Mouse (Mus musculus): ENCODE data around the gene Clec14a. TPM values are rescaled to one million over a fixed set of nuclear protein-coding genes. Genes with fewer than 3 reads are reported as not detected.

The Clec14a gene
- polyA plus RNA-seq (2012; rRNA removed), result 5.6 and 5.9 TPM in 2 replicates

DNA sequence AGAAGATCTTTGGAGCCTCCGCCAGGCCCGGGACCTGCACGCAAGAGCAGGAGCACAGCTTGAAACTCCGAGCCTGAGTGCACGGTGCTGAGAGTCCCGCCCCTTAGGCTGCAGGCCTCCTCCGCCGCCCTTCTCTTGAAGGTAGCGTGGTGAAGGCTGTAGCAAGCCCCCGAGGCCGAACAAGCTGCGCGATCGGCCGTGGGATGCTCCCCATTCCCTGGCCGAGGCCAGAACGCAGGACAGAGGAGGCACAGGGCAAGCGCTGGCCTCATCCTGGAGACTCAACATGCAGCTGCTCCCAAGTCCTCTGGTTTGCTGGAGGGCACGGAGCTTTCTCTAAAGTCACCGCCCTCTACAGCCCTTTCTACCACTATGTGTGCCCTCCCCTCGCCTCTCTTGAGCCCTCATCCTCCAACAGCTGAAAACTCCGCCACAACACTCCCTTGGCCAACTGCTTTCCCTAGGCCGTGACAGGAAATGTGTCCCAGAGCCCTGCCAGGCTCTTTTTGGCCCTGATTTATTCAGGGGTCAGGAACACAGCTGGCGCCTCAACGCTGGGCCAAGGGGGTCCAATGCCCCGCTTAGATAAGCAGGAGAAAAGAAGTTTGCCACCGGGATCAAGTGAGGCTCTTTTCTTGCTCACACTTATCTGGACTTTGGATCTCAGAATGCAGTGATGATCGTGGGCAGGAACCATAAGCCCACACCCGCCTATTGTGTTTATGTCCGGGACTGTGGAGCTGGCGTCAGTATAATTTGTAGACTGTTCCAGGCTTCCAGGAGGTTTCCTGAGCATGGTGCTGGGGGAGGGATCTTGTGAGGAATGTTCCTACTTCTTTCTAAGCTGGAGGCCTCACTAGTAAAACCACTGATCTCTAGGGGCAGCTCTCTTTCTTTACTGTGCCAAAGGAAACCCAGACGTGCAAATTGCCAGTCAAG, at the start of gene Clec14a:
Clec14a (minus strand) TSS at position 728 of the 939 bp plus-strand sequence.

Other genes starting within 250 kb of the Clec14a start
- gene Sstr1, start 57.5 kb downstream of the Clec14a start, polyA plus RNA-seq (2012; rRNA removed), result 0.36 and 1.2 TPM in 2 replicates

Measured in central nervous system, embryonic 11.5 days (tissue).